Mouse (Mus musculus) CH12.LX (cell line): ENCODE results near the gene Cacna2d1.

Source experiments
- BHLHE40 ChIP-seq: IDR thresholded peaks from 2 replicates; pipeline ENCODE4 v1.6.1; 2011; ENCODE audit warnings: mild to moderate bottlenecking, low read depth, low read length, improper control_type of control experiment
- CHD2 ChIP-seq: IDR thresholded peaks from 2 replicates; pipeline ENCODE4 v1.6.1; 2011; ENCODE audit warnings: low read length, improper control_type of control experiment
- CTCF ChIP-seq, 2 experiments: IDR thresholded peaks in 1 of 2; conservative IDR thresholded peaks in 1 of 2; 2 replicates each; pipeline ENCODE4 v1.5.1; 2011 to 2012; ENCODE audit warnings: low read depth in 2 of 2, low read length in 2 of 2, improper control_type of control experiment in 1 of 2, inconsistent platforms in 1 of 2, mild to moderate bottlenecking in 1 of 2, moderate library complexity in 1 of 2
- E2F4 ChIP-seq: IDR thresholded peaks from 2 replicates; pipeline ENCODE4 v1.6.1; 2011; ENCODE audit warnings: low read depth, low read length, improper control_type of control experiment; ENCODE audit not compliant: insufficient replicate concordance
- ELF1 ChIP-seq: IDR thresholded peaks from 2 replicates; pipeline ENCODE4 v1.6.1; 2014; ENCODE audit warnings: low read depth, mild to moderate bottlenecking, inconsistent platforms, low read length, improper control_type of control experiment
- EP300 ChIP-seq: IDR thresholded peaks from 2 replicates; pipeline ENCODE4 v1.6.1; 2011; ENCODE audit warnings: low read length, improper control_type of control experiment
- ETS1 ChIP-seq: conservative IDR thresholded peaks from 2 replicates; pipeline ENCODE4 v1.6.1; 2012; ENCODE audit warnings: low read depth, mild to moderate bottlenecking, inconsistent platforms, low read length, improper control_type of control experiment, moderate library complexity
- MAFK ChIP-seq: IDR thresholded peaks from 2 replicates; pipeline ENCODE4 v1.6.1; 2011; ENCODE audit warnings: low read length, improper control_type of control experiment; ENCODE audit not compliant: insufficient replicate concordance
- RCOR1 ChIP-seq: conservative IDR thresholded peaks from 2 replicates; pipeline ENCODE4 v1.6.1; 2012; ENCODE audit warnings: low read depth, mild to moderate bottlenecking, inconsistent platforms, low read length, improper control_type of control experiment
- SMC3 ChIP-seq: IDR thresholded peaks from 2 replicates; pipeline ENCODE4 v1.6.1; 2011; ENCODE audit warnings: low read depth, low read length, improper control_type of control experiment
- TBP ChIP-seq: conservative IDR thresholded peaks from 2 replicates; pipeline ENCODE4 v1.6.1; 2011; ENCODE audit warnings: low read depth, low read length, improper control_type of control experiment
- USF2 ChIP-seq: conservative IDR thresholded peaks from 2 replicates; pipeline ENCODE4 v1.6.1; 2011; ENCODE audit warnings: low read depth, low read length, improper control_type of control experiment
- ZC3H11A ChIP-seq: IDR thresholded peaks from 2 replicates; pipeline ENCODE4 v1.6.1; 2012; ENCODE audit warnings: low read depth, mild to moderate bottlenecking, inconsistent platforms, low read length, improper control_type of control experiment

DNA sequence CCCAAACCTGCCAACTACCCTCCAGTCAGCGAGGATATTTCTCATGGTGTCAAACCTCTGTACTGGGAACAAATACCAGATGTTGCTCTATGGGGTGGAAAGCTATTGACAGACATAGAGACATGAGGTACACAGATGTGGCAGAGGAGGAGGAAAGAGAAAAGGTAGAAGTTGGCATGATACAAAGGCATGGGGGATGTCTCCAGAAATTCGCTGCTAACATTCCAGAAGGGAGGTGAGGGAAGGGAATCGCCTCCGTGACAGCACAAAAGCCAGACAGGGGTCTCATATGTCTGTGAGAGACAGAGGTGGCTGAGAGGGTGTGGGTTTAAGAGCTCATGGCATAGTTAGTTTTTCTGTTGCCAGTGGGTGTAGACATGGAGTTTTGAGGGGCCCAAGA is 131.3 kb downstream of the Cacna2d1 start:
- TF ChIP-seq CTCF (conservative IDR thresholded peaks at IDR 0.05 in 1 of 2, IDR thresholded peaks at IDR 0.05 in 1 of 2; ENCODE audit: low read depth in 2 of 2, low read length in 2 of 2) (no peak), MAFK (no peak), ETS1 (no peak), E2F4 (no peak), TBP (no peak), ELF1 (no peak), CHD2 (no peak), SMC3 (no peak), EP300 (no peak), RCOR1 (no peak), BHLHE40 (no peak), ZC3H11A (no peak), USF2 (no peak)
